Mouse (Mus musculus) adrenal gland, adult 10 weeks (tissue): ENCODE results near the gene Clec16a. TPM values are rescaled to one million over a fixed set of nuclear protein-coding genes. Genes with fewer than 3 reads are reported as not detected.

Source experiments
- polyA plus RNA-seq: library from polyadenylated mRNA; stranded (reverse); fragments of 350-450 nt; fragmentation: Illumina TruSeq; extraction: RNeasy Lipid Tissue Mini Kit (QIAGEN cat#74804); gene quantifications from one replicate; pipeline ENCODE4 v1.2.3, GENCODE M21; 2014; ENCODE audit warnings: low read depth, low replicate concordance

Clec16a gene
- 18.7 TPM for polyA plus RNA-seq

GRCm38 (mm10) chr16:10544995-10545622 is at the start of gene Clec16a:
Clec16a (plus strand) TSS chr16:10545339.

GRCm38 (mm10) chr16:10542698-10543365 is 2.3 kb upstream of the Clec16a start, which contains the start of gene Dexi:
Dexi (minus strand) TSS chr16:10543054.

GRCm38 (mm10) chr16:10785371-10786231 is 240.5 kb downstream of the Clec16a start, which contains the start of gene Socs1:
Socs1 (minus strand) TSS chr16:10785536.

GRCm38 (mm10) chr16:10788271-10788670 is 243.1 kb downstream of the Clec16a start, which contains the start of gene Tnp2:
Tnp2 (minus strand) TSS chr16:10788660.

GRCm38 (mm10) chr16:10790702-10791101 is 245.6 kb downstream of the Clec16a start, which contains the start of gene Prm3:
Prm3 (minus strand) TSS chr16:10790914.

Other genes starting within 250 kb of the Clec16a start
- 5.5 TPM for gene Emp2, start 231.4 kb upstream of the Clec16a start, polyA plus RNA-seq
- not detected for gene Tekt5, start 149.8 kb upstream of the Clec16a start, polyA plus RNA-seq
- gene Nubp1, start 133.4 kb upstream of the Clec16a start, polyA plus RNA-seq: 4.7 TPM
- gene Tvp23a, start 98.0 kb upstream of the Clec16a start, polyA plus RNA-seq: 0.58 TPM
- 0.23 TPM for gene Ciita, start 65.3 kb upstream of the Clec16a start, polyA plus RNA-seq
- 1.7 TPM for gene Dexi, start 2.3 kb upstream of the Clec16a start, polyA plus RNA-seq
- 0.47 TPM for gene Socs1, start 240.2 kb downstream of the Clec16a start, polyA plus RNA-seq
- gene Tnp2, start 243.3 kb downstream of the Clec16a start, polyA plus RNA-seq: not detected
- not detected for gene Prm3, start 245.6 kb downstream of the Clec16a start, polyA plus RNA-seq